Mouse (Mus musculus): ENCODE results near the gene Sept9. TPM values are rescaled to one million over a fixed set of nuclear protein-coding genes. Genes with fewer than 3 reads are reported as not detected.

The Sept9 gene
- polyA plus RNA-seq, 1 experiment from 2014 or later: 96.5 TPM

GRCm38 (mm10) chr11:117205042-117205441 lies 5.6 kb downstream of the Sept9 start:
- no peaks in the 10 kb centered on the region for H3K36me3 ChIP-seq (replicated peaks; ENCODE audit: control insufficient read depth, insufficient read depth)
- peaks cover 23% of the 10 kb centered on the region for H3K27me3 ChIP-seq (ENCODE audit: control insufficient read depth, insufficient read depth, low read length)
- no peaks in the 10 kb centered on the region for H3K9me3 ChIP-seq (ENCODE audit: control insufficient read depth, low read length)
- WGBS: 74% methylated on average over 6 of the region's 6 CpGs
- no peaks in the 10 kb centered on the region for H3K4me1 ChIP-seq (replicated peaks; ENCODE audit: control insufficient read depth, insufficient read depth, low read length)
- H3K9ac ChIP-seq: no peak overlapping the region
- no peak overlapping the region for H3K4me2 ChIP-seq (replicated peaks)
- DNase-seq (ENCODE audit: low spot score) (no peak), ATAC-seq (ENCODE audit: low FRiP score) (no peak)
- H3K27ac ChIP-seq: no peak overlapping the region
- H3K4me3 ChIP-seq (replicated peaks; ENCODE audit: low read length): no peak overlapping the region

DNA sequence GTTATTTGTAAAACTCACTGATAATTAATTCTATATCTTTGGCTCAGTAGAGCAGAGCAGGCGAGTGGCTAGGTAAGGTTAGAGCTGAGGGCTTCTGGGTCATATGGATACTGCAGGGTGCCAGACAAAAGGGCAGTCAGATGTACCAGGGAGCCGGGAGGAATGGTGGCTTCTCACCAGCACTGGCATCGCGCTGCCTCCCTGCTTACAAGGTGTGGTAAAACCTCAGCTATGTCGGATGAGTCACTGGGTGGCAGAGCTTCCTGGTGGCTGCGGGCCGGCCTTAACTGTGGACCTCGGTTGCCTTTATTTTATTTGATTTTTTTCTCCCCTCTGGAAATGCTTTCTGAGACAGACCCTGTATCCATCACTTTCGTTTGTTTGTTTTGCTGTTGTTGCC lies 6.0 kb downstream of the Sept9 start:
- H3K9ac ChIP-seq: no peak overlapping the region
- no peak overlapping the region for H3K4me3 ChIP-seq (replicated peaks; ENCODE audit: low read length)
- H3K9me3 ChIP-seq (ENCODE audit: control insufficient read depth, low read length): no peaks in the 10 kb centered on the region
- H3K27ac ChIP-seq: no peak overlapping the region
- no peaks in the 10 kb centered on the region for H3K36me3 ChIP-seq (replicated peaks; ENCODE audit: control insufficient read depth, insufficient read depth)
- ATAC-seq (ENCODE audit: low FRiP score) (no peak), DNase-seq (ENCODE audit: low spot score) (no peak)
- peaks cover 19% of the 10 kb centered on the region for H3K27me3 ChIP-seq (ENCODE audit: control insufficient read depth, insufficient read depth, low read length)
- WGBS: 85% methylated on average over 9 of the region's 9 CpGs
- no peak overlapping the region for H3K4me2 ChIP-seq (replicated peaks)
- no peaks in the 10 kb centered on the region for H3K4me1 ChIP-seq (replicated peaks; ENCODE audit: control insufficient read depth, insufficient read depth, low read length)

DNA sequence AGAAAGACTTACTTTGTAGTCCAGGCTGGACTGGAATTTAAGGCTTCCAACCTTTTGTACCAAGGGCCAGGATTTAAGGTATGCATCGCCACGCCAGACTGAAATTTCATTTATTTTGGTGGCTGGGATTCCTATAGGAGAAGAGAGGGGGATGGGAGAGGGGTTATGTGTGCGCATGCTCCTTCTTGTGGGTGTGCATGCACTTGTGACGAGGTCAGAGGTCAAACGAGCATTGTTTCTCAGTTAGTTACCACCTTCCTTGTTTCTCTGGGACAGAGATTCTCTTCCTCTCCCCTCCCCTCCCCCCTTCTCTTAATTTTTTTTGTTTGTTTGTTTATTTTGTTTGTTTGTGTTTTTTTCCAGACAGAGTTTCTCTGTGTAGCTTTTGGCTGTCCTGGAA lies 8.0 kb downstream of the Sept9 start:
- Histone ChIP-seq H3K4me1 (replicated peaks; ENCODE audit: control insufficient read depth, insufficient read depth, low read length) (no peaks in the 10 kb centered on the region), H3K9me3 (ENCODE audit: control insufficient read depth, low read length) (no peaks in the 10 kb centered on the region), H3K4me2 (replicated peaks) (no peak overlapping the region), H3K9ac (no peak overlapping the region), H3K27me3 (ENCODE audit: control insufficient read depth, insufficient read depth, low read length) (0 out of 2 replicates have a peak, but pooled peaks cover under 1% of the 10 kb centered on the region), H3K36me3 (replicated peaks; ENCODE audit: control insufficient read depth, insufficient read depth) (no peaks in the 10 kb centered on the region), H3K4me3 (replicated peaks; ENCODE audit: low read length) (no peak overlapping the region), H3K27ac (no peak overlapping the region)
- DNase-seq (ENCODE audit: low spot score) (no peak), ATAC-seq (ENCODE audit: low FRiP score) (no peak)
- 56% methylated on average over 5 of the region's 5 CpGs for WGBS

DNA sequence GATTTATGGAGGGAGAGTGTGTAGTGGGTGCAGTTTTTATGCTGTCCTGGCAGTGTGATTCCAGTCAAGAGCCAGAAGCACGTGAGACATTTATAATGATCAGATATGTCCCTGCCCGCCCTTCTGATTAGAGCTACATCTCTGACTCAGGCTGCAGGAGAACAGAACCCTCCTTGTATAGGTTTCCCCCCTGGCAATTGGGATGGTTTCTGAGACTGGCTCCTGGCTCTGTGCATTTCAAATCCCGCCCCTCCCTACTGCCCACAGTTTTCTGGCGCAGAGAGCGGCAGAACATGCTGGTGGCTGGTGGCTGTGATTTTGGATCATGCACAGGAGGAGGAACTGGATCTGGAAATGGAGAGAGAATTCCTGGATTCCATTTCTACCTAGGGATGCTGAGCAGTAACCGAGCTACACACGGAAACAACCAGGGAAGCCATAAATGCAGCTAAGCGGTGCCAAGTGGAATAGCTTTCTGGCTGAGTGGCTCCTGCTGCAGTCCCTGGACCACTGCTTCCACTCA lies 8.8 kb downstream of the Sept9 start:
- 76% methylated on average over 8 of the region's 8 CpGs for WGBS

DNA sequence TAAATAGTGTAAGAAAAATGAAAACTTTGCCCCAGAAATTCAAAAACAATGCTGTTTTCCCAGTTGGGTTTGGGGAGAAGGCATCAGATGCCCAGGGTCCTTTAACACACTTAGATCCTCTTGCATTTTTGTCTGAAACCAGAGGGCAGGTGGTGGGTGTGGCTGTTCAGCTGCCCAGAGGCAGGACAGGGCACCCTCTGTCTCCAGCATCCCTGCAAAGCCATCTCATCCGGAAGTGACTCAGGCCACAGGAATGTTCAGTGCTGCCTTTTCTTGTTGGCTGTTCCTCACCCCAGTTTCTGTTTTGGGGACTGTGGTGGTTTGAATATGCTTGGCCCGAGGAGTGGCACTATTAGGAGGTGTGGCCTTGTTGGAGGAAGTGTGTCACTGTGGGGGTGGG lies 17.3 kb downstream of the Sept9 start:
- 82% methylated on average over 2 of the region's 2 CpGs for WGBS
- H3K9ac ChIP-seq: no peak overlapping the region
- no peak for DNase-seq (ENCODE audit: low spot score)
- H3K4me2 ChIP-seq (replicated peaks): no peak overlapping the region
- no peaks in the 10 kb centered on the region for H3K4me1 ChIP-seq (replicated peaks; ENCODE audit: control insufficient read depth, insufficient read depth, low read length)
- no peaks in the 10 kb centered on the region for H3K27me3 ChIP-seq (ENCODE audit: control insufficient read depth, insufficient read depth, low read length)
- H3K36me3 ChIP-seq (replicated peaks; ENCODE audit: control insufficient read depth, insufficient read depth): no peaks in the 10 kb centered on the region
- H3K27ac ChIP-seq: no peak overlapping the region
- H3K9me3 ChIP-seq (ENCODE audit: control insufficient read depth, low read length): no peaks in the 10 kb centered on the region
- no peak for ATAC-seq (ENCODE audit: low FRiP score)
- H3K4me3 ChIP-seq (replicated peaks; ENCODE audit: low read length): no peak overlapping the region

More for the DNA sequence above, 8.8 kb downstream of the Sept9 start:
- Histone ChIP-seq H3K4me3 (replicated peaks; ENCODE audit: low read length) (no peak overlapping the region), H3K36me3 (replicated peaks; ENCODE audit: control insufficient read depth, insufficient read depth) (no peaks in the 10 kb centered on the region), H3K27ac (no peak overlapping the region), H3K9me3 (ENCODE audit: control insufficient read depth, low read length) (no peaks in the 10 kb centered on the region), H3K4me2 (replicated peaks) (no peak overlapping the region), H3K4me1 (replicated peaks; ENCODE audit: control insufficient read depth, insufficient read depth, low read length) (no peaks in the 10 kb centered on the region), H3K9ac (0 out of 2 replicates have a peak overlapping the region, but pooled peaks have one; percentile 25), H3K27me3 (ENCODE audit: control insufficient read depth, insufficient read depth, low read length) (no peaks in the 10 kb centered on the region)
- no peak for DNase-seq (ENCODE audit: low spot score)
- ATAC-seq (ENCODE audit: low FRiP score): no peak

DNA sequence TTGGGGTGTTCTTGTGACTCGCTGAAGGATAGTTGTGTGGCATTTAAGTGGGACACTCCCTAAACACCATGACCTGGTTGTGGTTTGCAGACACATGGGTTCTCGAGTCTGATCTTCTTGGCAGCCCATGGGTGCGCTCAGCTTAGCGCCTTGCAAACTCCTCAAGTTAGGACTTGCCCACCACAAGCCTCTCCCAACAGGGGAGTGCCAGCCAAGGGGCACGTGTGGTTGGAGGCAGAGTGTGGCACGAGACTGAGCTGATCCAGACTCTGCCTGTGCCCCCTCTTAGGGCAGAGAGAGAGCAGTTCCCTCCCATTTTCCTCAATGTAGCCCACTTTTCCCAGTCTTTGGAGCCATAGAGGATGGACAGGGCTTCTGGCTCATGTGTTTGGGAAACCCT lies 18.6 kb downstream of the Sept9 start:
- H3K9me3 ChIP-seq (ENCODE audit: control insufficient read depth, low read length): no peaks in the 10 kb centered on the region
- no peak overlapping the region for H3K4me3 ChIP-seq (replicated peaks; ENCODE audit: low read length)
- H3K4me2 ChIP-seq (replicated peaks): no peak overlapping the region
- no peak for DNase-seq (ENCODE audit: low spot score)
- WGBS: 91% methylated on average over 6 of the region's 6 CpGs
- no peak for ATAC-seq (ENCODE audit: low FRiP score)
- no peak overlapping the region for H3K27ac ChIP-seq
- H3K36me3 ChIP-seq (replicated peaks; ENCODE audit: control insufficient read depth, insufficient read depth): no peaks in the 10 kb centered on the region
- no peak overlapping the region for H3K9ac ChIP-seq
- H3K27me3 ChIP-seq (ENCODE audit: control insufficient read depth, insufficient read depth, low read length): no peaks in the 10 kb centered on the region
- no peaks in the 10 kb centered on the region for H3K4me1 ChIP-seq (replicated peaks; ENCODE audit: control insufficient read depth, insufficient read depth, low read length)

DNA sequence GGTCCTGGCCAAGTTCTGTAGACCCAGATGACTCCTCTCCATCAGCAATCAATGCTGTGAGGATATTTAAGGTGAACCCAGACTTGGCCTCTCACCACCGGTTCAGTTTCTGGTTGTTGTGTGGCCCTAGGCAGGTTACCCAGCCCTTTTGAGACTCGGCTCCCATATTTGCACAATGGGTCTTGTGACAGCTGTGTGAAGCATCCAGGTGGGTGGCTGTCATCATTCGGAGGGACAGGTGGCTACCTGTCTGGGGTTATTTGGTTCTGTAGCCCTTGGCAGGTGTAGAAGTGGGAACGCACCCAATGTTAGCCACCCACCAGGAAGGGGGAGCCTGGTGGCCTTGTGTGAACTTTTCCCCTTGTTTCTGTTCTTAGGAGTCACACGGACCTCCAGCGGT lies 19.0 kb downstream of the Sept9 start:
- H3K4me2 ChIP-seq (replicated peaks): no peak overlapping the region
- H3K4me1 ChIP-seq (replicated peaks; ENCODE audit: control insufficient read depth, insufficient read depth, low read length): no peaks in the 10 kb centered on the region
- DNase-seq (ENCODE audit: low spot score) (no peak), ATAC-seq (ENCODE audit: low FRiP score) (no peak)
- H3K4me3 ChIP-seq (replicated peaks; ENCODE audit: low read length): no peak overlapping the region
- no peaks in the 10 kb centered on the region for H3K36me3 ChIP-seq (replicated peaks; ENCODE audit: control insufficient read depth, insufficient read depth)
- H3K9ac ChIP-seq: no peak overlapping the region
- 93% methylated on average over 6 of the region's 6 CpGs for WGBS
- H3K27me3 ChIP-seq (ENCODE audit: control insufficient read depth, insufficient read depth, low read length): no peaks in the 10 kb centered on the region
- H3K27ac ChIP-seq: no peak overlapping the region
- no peaks in the 10 kb centered on the region for H3K9me3 ChIP-seq (ENCODE audit: control insufficient read depth, low read length)

DNA sequence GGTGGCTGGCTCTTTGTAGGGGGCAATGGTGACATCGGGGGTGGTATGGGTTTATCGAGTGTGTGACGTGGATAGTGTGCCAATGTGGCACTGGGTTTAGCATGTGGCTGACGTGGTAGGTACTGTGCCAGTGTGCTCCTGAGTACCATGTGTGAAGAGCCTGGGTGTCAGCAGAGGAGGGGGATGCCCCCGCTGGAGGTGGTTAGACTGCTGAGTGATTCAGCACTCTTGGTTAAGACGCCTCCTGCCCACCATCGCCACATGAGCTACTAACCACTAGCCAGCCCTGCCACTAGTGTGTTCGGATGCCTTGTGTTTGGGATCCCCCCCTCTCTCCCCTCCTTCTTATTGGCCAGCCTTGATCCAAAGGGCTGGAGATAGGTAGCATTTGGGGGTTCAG lies 21.3 kb downstream of the Sept9 start:
- ATAC-seq (ENCODE audit: low FRiP score) (no peak), DNase-seq (ENCODE audit: low spot score) (no peak)
- Histone ChIP-seq H3K9ac (no peak overlapping the region), H3K4me2 (replicated peaks) (no peak overlapping the region), H3K27ac (no peak overlapping the region), H3K4me3 (replicated peaks; ENCODE audit: low read length) (no peak overlapping the region), H3K9me3 (ENCODE audit: control insufficient read depth, low read length) (no peaks in the 10 kb centered on the region), H3K4me1 (replicated peaks; ENCODE audit: control insufficient read depth, insufficient read depth, low read length) (no peaks in the 10 kb centered on the region), H3K27me3 (ENCODE audit: control insufficient read depth, insufficient read depth, low read length) (no peaks in the 10 kb centered on the region), H3K36me3 (replicated peaks; ENCODE audit: control insufficient read depth, insufficient read depth) (no peaks in the 10 kb centered on the region)
- 92% methylated on average over 8 of the region's 8 CpGs for WGBS

DNA sequence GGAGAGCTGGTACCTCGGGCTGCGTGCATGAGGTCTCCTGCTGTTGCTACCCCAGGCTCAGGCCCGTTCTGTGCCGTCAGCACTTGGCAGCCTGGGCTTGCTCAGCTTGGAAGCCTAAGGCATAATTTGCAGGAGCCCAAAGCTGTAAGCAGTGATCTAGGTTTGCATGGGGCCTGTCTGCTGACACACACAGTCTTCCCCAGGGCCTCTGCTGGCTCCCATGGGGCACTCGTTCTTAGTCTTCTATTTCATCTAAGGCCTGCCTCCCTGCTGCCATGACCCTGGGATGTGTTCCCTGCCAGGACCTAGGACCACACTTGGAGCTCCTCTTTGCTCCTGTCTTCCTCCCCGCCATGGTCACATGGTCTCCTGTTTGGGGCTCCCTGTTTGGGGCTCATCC lies 21.7 kb downstream of the Sept9 start:
- DNase-seq (ENCODE audit: low spot score) (no peak), ATAC-seq (ENCODE audit: low FRiP score) (no peak)
- Histone ChIP-seq H3K9ac (no peak overlapping the region), H3K27ac (no peak overlapping the region), H3K4me1 (replicated peaks; ENCODE audit: control insufficient read depth, insufficient read depth, low read length) (no peaks in the 10 kb centered on the region), H3K9me3 (ENCODE audit: control insufficient read depth, low read length) (no peaks in the 10 kb centered on the region), H3K27me3 (ENCODE audit: control insufficient read depth, insufficient read depth, low read length) (no peaks in the 10 kb centered on the region), H3K4me2 (replicated peaks) (no peak overlapping the region), H3K36me3 (replicated peaks; ENCODE audit: control insufficient read depth, insufficient read depth) (no peaks in the 10 kb centered on the region), H3K4me3 (replicated peaks; ENCODE audit: low read length) (no peak overlapping the region)
- WGBS: 70% methylated on average over 6 of the region's 6 CpGs

- ATAC-seq (ENCODE audit: low FRiP score): no peak
- Histone ChIP-seq H3K27ac (no peak overlapping the region), H3K4me1 (replicated peaks; ENCODE audit: control insufficient read depth, insufficient read depth, low read length) (no peaks in the 10 kb centered on the region), H3K4me2 (replicated peaks) (no peak overlapping the region), H3K9me3 (ENCODE audit: control insufficient read depth, low read length) (no peaks in the 10 kb centered on the region), H3K4me3 (replicated peaks; ENCODE audit: low read length) (no peak overlapping the region), H3K27me3 (ENCODE audit: control insufficient read depth, insufficient read depth, low read length) (no peaks in the 10 kb centered on the region), H3K36me3 (replicated peaks; ENCODE audit: control insufficient read depth, insufficient read depth) (no peaks in the 10 kb centered on the region), H3K9ac (no peak overlapping the region)
- DNase-seq (ENCODE audit: low spot score): no peak
- WGBS: 72% methylated on average over 8 of the region's 8 CpGs
Observed at GRCm38 (mm10) chr11:117222899-117223298, 23.4 kb downstream of the Sept9 start.

Measured in hindbrain, embryonic 14.5 days (tissue).